Mouse (Mus musculus) forebrain, postnatal 0 days (tissue): ENCODE data around the gene Dnajb9. TPM values are rescaled to one million over a fixed set of nuclear protein-coding genes. Genes with fewer than 3 reads are reported as not detected.
A peak's percentile ranks its signal among the peaks of the same experiment; 100 is the strongest.

Source experiments
- ATAC-seq: fragments of 200-750 bp; cut with Nextera tagmentation; 2 replicates; pipeline ENCODE4 v1.8.0; 2017; ENCODE audit warnings: mild to moderate bottlenecking, moderate library complexity
- DNase-seq: peaks from one replicate; pipeline ENCODE4 v3.0.0-alpha.2; 2015
- H3K27ac ChIP-seq: fragments of 300-500 bp; sonication (generic); 2 replicates; pipeline ENCODE4 v1.5.1; 2014; ENCODE audit warnings: low read depth, mild to moderate bottlenecking, antibody characterized with exemption, low read length, moderate library complexity, mixed read lengths
- H3K27me3 ChIP-seq: fragments of 300-500 bp; sonication (generic); 2 replicates; pipeline ENCODE4 v1.6.1; 2014; ENCODE audit warnings: mild to moderate bottlenecking, low read length, mixed read lengths; ENCODE audit not compliant: insufficient read depth
- H3K36me3 ChIP-seq: fragments of 300-500 bp; sonication (generic); 2 replicates; pipeline ENCODE4 v1.6.1; 2014; ENCODE audit warnings: mild to moderate bottlenecking, moderate library complexity; ENCODE audit not compliant: insufficient read depth
- H3K4me1 ChIP-seq: fragments of 300-500 bp; sonication (generic); 2 replicates; pipeline ENCODE4 v1.6.1; 2014; ENCODE audit warnings: antibody characterized with exemption; ENCODE audit not compliant: insufficient read depth
- H3K4me2 ChIP-seq: fragments of 300-500 bp; sonication (generic); 2 replicates; pipeline ENCODE4 v1.6.1; 2014; ENCODE audit warnings: low read depth, mild to moderate bottlenecking, moderate library complexity
- H3K4me3 ChIP-seq: fragments of 300-500 bp; sonication (generic); 2 replicates; pipeline ENCODE4 v1.5.1; 2014; ENCODE audit warnings: low read depth, low read length, mixed read lengths
- H3K9ac ChIP-seq: fragments of 300-500 bp; sonication (generic); 2 replicates; pipeline ENCODE4 v1.6.1; 2014; ENCODE audit warnings: mild to moderate bottlenecking
- H3K9me3 ChIP-seq: fragments of 300-500 bp; sonication (generic); 2 replicates; pipeline ENCODE4 v1.6.1; 2016; ENCODE audit warnings: low read length
- CTCF ChIP-seq: sonication (generic); IDR thresholded peaks from 2 replicates; pipeline ENCODE4 v1.5.1; 2016; ENCODE audit warnings: antibody characterized with exemption, control low read depth, low read depth
- WGBS: fragments of 180-500 bp; shearing (Covaris S2); extraction: QIAGEN DNeasy Blood & Tissue Kit; methylation state at CpG from one replicate; pipeline ENCODE4 v1.1.7; 2014; 5-methylcytosine and 5-hydroxymethylcytosine counted together
- polyA plus RNA-seq: library from polyadenylated mRNA; unstranded; fragments of >200 nt; fragmentation: Nextera tagmentation; extraction: Ambion mirVana; gene quantifications from 2 replicates; pipeline ENCODE4 v1.2.1, GENCODE M21; 2015
- total RNA-seq: library from RNA; depleted of rRNA; stranded (reverse); fragments of >200 nt; gene quantifications from 2 replicates; pipeline ENCODE4 v1.2.3, GENCODE M21; 2014; rRNA removed

Dnajb9 gene
- total RNA-seq (19.9 and 22.0 TPM in 2 replicates), polyA plus RNA-seq (33.6 and 36.0 TPM in 2 replicates)

DNA sequence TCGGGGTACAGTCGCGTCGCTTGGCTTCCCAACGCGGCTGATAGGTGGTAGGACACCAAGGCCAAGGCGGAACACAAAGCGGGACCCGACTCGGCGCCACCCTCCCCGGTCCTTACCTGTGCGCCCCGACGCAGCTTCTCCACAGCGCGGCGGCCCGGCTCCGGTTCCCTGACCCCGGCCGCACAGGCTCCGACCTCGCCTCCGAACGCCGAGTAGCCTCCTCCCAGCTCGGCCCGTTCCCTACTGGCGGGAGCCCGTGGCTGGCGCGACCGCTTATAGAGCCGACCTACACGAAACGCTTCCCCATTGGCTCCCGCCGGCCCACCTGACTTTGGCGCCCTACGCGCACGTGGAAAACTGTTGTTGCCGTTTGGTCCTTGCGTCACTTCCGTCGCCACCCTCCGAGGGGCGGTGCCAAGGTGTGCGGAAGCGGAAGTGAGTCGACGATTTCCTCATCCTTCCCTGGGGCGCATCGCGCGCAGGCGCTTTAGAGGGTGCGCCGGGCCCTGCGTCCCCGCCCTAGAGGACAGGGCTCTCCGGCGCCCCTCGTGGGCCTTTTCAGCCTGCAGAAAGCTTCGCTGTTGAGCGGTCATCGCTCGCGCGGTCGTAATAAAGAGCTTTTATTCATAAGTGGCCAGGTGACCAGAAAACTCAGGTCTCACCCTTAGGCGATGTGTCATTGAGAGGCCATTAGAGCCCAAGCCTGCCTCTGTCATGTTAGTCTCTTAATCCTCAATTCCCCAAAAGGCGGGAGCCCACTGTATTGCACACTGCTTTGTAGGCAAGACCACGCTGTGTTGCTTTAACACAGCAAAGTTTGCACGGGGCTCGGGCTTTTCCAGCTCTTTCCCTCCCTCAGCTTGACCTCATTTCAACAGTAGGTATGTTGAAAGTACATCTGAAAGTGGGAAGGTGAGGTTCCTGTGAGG is at the start of gene Dnajb9:
Gene Dnajb9 (minus strand): TSS at position 503 of the 929 bp plus-strand sequence.
- peak; percentile 98 for ATAC-seq
- Histone ChIP-seq H3K27me3 (no peaks in the 10 kb centered on the region), H3K4me1 (0 out of 2 replicates have a peak, but pooled peaks cover 12% of the 10 kb centered on the region), H3K9ac (peak within 1 kb of the TSS; percentile 89), H3K4me3 (peak within 1 kb of the TSS; percentile 99), H3K27ac (peak within 1 kb of the TSS; percentile 90), H3K36me3 (peaks cover 4% of the 10 kb centered on the region), H3K4me2 (peak within 1 kb of the TSS; percentile 85), H3K9me3 (no peaks in the 10 kb centered on the region)
- under 1% methylated on average over 77 of the region's 77 CpGs for WGBS
- peak; percentile 81 for TF ChIP-seq CTCF
- peak; percentile 100 for DNase-seq

DNA sequence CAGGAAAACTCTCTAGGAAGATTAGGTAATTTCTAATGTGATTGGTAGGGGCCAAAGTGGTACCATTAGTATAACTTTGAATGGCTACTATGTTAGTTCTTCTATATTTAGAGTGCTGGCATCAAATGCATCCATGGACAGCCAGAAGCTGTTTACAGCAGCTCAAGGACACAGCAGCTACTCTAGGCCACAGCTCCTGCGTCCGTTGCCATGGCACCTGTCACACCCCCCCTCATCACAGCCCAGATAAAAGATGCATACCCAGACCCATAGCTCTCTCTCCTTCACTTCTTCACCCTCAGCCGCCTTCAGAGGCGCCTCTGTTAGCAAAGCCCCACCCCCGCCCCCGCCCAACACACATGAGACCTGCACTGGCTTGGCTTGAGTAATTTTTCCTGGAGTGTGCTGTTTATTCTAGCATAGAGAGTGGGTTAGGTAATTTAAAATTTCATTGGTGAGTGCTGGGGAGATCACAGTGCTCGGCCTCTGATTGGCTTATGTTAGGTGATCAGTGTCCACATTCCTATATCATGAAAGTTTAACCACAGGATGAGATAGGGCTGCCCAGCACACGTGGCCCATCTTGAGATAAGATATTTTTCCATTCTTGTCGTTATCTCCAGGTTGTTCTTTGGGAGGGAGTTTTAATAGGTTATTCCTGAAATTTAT is 38.3 kb upstream of the Dnajb9 start:
- H3K4me1 ChIP-seq, result no peaks in the 10 kb centered on the region
- DNase-seq, result no peak
- no peak overlapping the region for H3K9ac ChIP-seq
- H3K4me3 ChIP-seq, result no peak overlapping the region
- H3K27ac ChIP-seq, result no peak overlapping the region
- H3K4me2 ChIP-seq, result no peak overlapping the region
- WGBS, result 82% methylated on average over 9 of the region's 9 CpGs
- no peaks in the 10 kb centered on the region for H3K36me3 ChIP-seq
- no peak for TF ChIP-seq CTCF
- ATAC-seq, result no peak
- H3K27me3 ChIP-seq, result no peaks in the 10 kb centered on the region
- H3K9me3 ChIP-seq, result no peaks in the 10 kb centered on the region

DNA sequence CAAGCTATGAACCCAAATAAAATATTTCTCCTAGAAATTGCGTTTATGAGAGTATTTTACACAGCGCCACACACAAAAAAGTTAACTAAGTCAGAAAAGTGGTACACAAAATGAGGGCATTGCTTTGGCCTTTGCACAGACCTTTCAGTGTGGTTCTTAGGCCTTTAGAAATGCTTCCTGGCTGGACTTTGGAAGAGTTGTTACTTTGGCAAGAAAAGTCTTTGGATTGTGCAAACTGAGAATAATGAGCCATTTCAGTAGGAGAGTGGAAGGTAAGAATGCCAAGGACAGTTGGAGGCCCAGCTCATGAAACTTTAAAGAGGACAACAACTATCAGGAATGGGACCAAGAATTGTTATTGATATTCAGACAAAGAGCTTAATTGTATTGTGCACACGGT is 35.6 kb upstream of the Dnajb9 start:
- Histone ChIP-seq H3K4me1 (no peaks in the 10 kb centered on the region), H3K4me3 (no peak overlapping the region), H3K4me2 (no peak overlapping the region), H3K9me3 (no peaks in the 10 kb centered on the region), H3K27me3 (no peaks in the 10 kb centered on the region), H3K9ac (no peak overlapping the region), H3K36me3 (no peaks in the 10 kb centered on the region), H3K27ac (no peak overlapping the region)
- WGBS, result 81% methylated on average over 3 of the region's 3 CpGs
- DNase-seq, result no peak
- ATAC-seq, result no peak
- no peak for TF ChIP-seq CTCF

DNA sequence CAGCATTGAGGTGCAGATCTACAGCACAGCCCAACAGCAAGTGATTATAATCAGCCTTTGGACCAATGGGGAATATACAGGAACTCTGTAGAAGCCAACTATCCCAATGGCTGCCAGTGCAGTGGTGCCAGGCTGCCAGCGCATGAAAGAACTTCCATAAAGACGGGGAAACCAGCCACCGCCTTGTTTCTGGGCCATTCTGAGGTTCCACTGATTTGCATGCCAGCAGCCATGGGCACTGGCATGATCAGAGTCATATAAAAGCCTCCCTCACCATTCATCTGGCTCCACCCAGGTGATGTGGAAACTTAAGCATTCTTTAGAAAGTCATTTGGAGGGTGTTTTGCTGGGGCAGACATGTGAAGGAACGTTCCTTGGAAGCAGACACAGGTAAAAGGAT is 32.3 kb upstream of the Dnajb9 start:
- no peak overlapping the region for H3K4me2 ChIP-seq
- H3K4me3 ChIP-seq, result no peak overlapping the region
- H3K9me3 ChIP-seq, result no peaks in the 10 kb centered on the region
- DNase-seq (no peak), ATAC-seq (no peak)
- no peaks in the 10 kb centered on the region for H3K4me1 ChIP-seq
- no peak for TF ChIP-seq CTCF
- H3K27me3 ChIP-seq, result no peaks in the 10 kb centered on the region
- H3K27ac ChIP-seq, result no peak overlapping the region
- no peaks in the 10 kb centered on the region for H3K36me3 ChIP-seq
- WGBS, result 84% methylated on average over 4 of the region's 4 CpGs
- H3K9ac ChIP-seq, result no peak overlapping the region

DNA sequence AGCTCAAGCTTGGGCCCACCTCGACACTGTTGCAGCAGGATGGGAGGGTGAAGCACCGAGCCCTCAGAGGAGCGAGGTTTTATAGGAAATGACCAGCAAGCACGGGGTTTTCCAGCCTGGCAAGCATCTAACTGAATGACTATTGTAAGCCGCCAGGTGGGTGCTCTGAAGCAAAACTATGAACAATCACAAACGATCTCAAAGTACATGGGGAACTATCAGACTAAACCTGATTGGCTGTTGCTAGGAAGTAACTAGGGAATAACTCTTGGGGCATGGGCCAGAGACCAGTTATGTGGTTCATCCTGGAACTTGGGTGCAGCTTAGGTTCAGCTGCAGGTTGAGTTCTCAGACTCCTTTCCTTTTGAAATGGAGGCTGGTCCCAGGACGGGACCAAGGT is 31.0 kb upstream of the Dnajb9 start:
- Histone ChIP-seq H3K27ac (no peak overlapping the region), H3K4me2 (no peak overlapping the region), H3K27me3 (no peaks in the 10 kb centered on the region), H3K9ac (no peak overlapping the region), H3K36me3 (no peaks in the 10 kb centered on the region), H3K4me1 (no peaks in the 10 kb centered on the region), H3K4me3 (no peak overlapping the region), H3K9me3 (no peaks in the 10 kb centered on the region)
- no peak for TF ChIP-seq CTCF
- DNase-seq (no peak), ATAC-seq (no peak)
- 66% methylated on average over 7 of the region's 7 CpGs for WGBS

DNA sequence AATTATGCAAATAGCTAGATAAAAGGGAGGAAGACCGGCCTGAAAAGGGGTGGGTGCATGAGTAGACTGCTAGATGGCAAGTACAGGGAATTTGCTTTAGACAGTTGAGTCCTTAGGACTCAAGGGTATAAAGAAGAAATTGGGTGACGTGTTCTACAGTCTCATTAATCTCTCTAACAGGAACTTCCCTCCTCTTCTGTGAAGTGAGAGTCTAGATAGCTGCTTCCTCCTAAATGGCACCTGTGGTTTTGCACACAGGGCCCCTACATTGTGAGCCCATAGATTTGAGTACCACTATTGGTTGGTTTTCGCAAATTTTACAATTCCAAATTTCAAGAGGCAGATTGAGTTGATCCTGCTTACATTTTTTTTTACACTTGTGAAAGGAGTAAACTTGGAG is 14.5 kb upstream of the Dnajb9 start:
- no peaks in the 10 kb centered on the region for H3K36me3 ChIP-seq
- no peak for ATAC-seq
- WGBS, result 77% methylated on average over 3 of the region's 3 CpGs
- H3K27me3 ChIP-seq, result no peaks in the 10 kb centered on the region
- no peak for TF ChIP-seq CTCF
- no peaks in the 10 kb centered on the region for H3K4me1 ChIP-seq
- no peak for DNase-seq
- H3K9me3 ChIP-seq, result no peaks in the 10 kb centered on the region
- H3K4me2 ChIP-seq, result no peak overlapping the region
- H3K27ac ChIP-seq, result no peak overlapping the region
- no peak overlapping the region for H3K4me3 ChIP-seq
- H3K9ac ChIP-seq, result no peak overlapping the region

DNA sequence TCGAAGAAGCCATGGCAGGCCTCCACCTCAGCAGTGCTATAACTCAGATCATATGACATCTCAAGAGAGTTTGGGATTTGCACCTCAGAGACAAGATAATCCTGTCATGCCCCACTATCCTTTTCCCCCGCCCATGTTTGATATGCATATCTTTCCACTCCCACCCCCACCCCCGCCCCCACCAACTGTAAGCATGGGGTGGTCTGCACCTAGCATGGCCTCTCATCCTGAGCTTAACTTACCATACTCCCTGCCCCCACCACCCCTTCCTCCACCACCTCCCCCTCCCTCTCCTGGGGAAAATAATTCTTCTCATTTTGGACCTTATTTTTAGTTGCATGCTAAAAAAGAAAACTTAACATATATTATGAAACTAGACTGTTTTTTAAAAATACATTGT is 12.9 kb upstream of the Dnajb9 start:
- DNase-seq (no peak), ATAC-seq (no peak)
- H3K9ac ChIP-seq, result no peak overlapping the region
- no peaks in the 10 kb centered on the region for H3K27me3 ChIP-seq
- no peak overlapping the region for H3K27ac ChIP-seq
- no peak for TF ChIP-seq CTCF
- H3K9me3 ChIP-seq, result no peaks in the 10 kb centered on the region
- H3K36me3 ChIP-seq, result no peaks in the 10 kb centered on the region
- no peaks in the 10 kb centered on the region for H3K4me1 ChIP-seq
- no peak overlapping the region for H3K4me2 ChIP-seq
- H3K4me3 ChIP-seq, result no peak overlapping the region
- WGBS, result 80% methylated on average over 3 of the region's 3 CpGs
